Mouse (Mus musculus) forebrain, embryonic 10.5 days (tissue): ENCODE measurements at regions not wholly inside any gene's neighbourhood (a gene's known extent, or its start where the extent isn't known, plus 50 kb on each side); places are given as distances from the start of the nearest gene placed in this dataset.
A peak's percentile ranks its signal among the peaks of the same experiment; 100 is the strongest.
"Not testable (repeated sequence)": the region's sequence is repeated elsewhere in the genome, so short reads cannot be mapped to it uniquely, and the experiment has no call there.

ENCODE experiments used
- DNase-seq: peaks from one replicate; pipeline ENCODE4 v3.0.0-alpha.2; 2017; ENCODE audit warnings: low spot score; ENCODE audit errors: extremely low spot score
- H3K27ac ChIP-seq: fragments of 300-500 bp; sonication (generic); 2 replicates; pipeline ENCODE4 v1.5.1; 2016; ENCODE audit warnings: mild to moderate bottlenecking
- H3K27me3 ChIP-seq: fragments of 300-500 bp; sonication (generic); 2 replicates; pipeline ENCODE4 v1.6.1; 2016; ENCODE audit warnings: mild to moderate bottlenecking; ENCODE audit not compliant: poor library complexity, severe bottlenecking
- H3K36me3 ChIP-seq: fragments of 300-500 bp; sonication (generic); replicated peaks from 2 replicates; pipeline ENCODE4 v1.6.1; 2016; ENCODE audit warnings: mild to moderate bottlenecking, moderate library complexity
- H3K4me1 ChIP-seq: fragments of 300-500 bp; sonication (generic); 2 replicates; pipeline ENCODE4 v1.6.1; 2016
- H3K4me3 ChIP-seq: fragments of 300-500 bp; sonication (generic); 2 replicates; pipeline ENCODE4 v1.5.1; 2016; ENCODE audit warnings: mild to moderate bottlenecking, moderate library complexity
- H3K9me3 ChIP-seq: fragments of 300-500 bp; sonication (generic); 2 replicates; pipeline ENCODE4 v1.6.1; 2016; ENCODE audit warnings: mild to moderate bottlenecking, moderate library complexity
- WGBS: fragments of 180-500 bp; shearing (Covaris S2); methylation state at CpG from one replicate; pipeline ENCODE4 v1.1.7; 2016; 5-methylcytosine and 5-hydroxymethylcytosine counted together

GRCm38 (mm10) chr8:15670722-15671121 is 624.8 kb upstream of the BB014433 start:
- peaks cover 8% of the 10 kb centered on the region for H3K4me1 ChIP-seq
- no peaks in the 10 kb centered on the region for H3K9me3 ChIP-seq
- H3K36me3 ChIP-seq: no peaks in the 10 kb centered on the region
- no peaks in the 10 kb centered on the region for H3K27me3 ChIP-seq
- 0 out of 2 replicates have a peak overlapping the region, but pooled peaks have one; percentile 15 for H3K27ac ChIP-seq
- WGBS: 55% methylated on average over 10 of the region's 10 CpGs
- peak; percentile 15 for DNase-seq
- no peak overlapping the region for H3K4me3 ChIP-seq

- no peak for DNase-seq
- H3K4me3 ChIP-seq: no peak overlapping the region
- peaks cover 8% of the 10 kb centered on the region for H3K4me1 ChIP-seq
- H3K27me3 ChIP-seq: no peaks in the 10 kb centered on the region
- no peak overlapping the region for H3K27ac ChIP-seq
- H3K9me3 ChIP-seq: no peaks in the 10 kb centered on the region
- no peaks in the 10 kb centered on the region for H3K36me3 ChIP-seq
- 91% methylated on average over 5 of the region's 5 CpGs for WGBS
These were observed 624.4 kb upstream of the BB014433 start for GRCm38 (mm10) chr8:15670298-15670697.

- no peak for DNase-seq
- H3K4me1 ChIP-seq: peaks cover 8% of the 10 kb centered on the region
- H3K27me3 ChIP-seq: no peaks in the 10 kb centered on the region
- H3K9me3 ChIP-seq: no peaks in the 10 kb centered on the region
- H3K27ac ChIP-seq: no peak overlapping the region
- WGBS: 92% methylated on average over 3 of the region's 3 CpGs
- H3K4me3 ChIP-seq: no peak overlapping the region
- H3K36me3 ChIP-seq: no peaks in the 10 kb centered on the region
These were observed 623.6 kb upstream of the BB014433 start for GRCm38 (mm10) chr8:15669515-15669914.

- Histone ChIP-seq H3K9me3 (no peaks in the 10 kb centered on the region), H3K4me3 (no peak overlapping the region), H3K36me3 (no peaks in the 10 kb centered on the region), H3K27ac (no peak overlapping the region), H3K27me3 (no peaks in the 10 kb centered on the region), H3K4me1 (no peaks in the 10 kb centered on the region)
- WGBS: 82% methylated on average over 1 of the region's 1 CpGs
- DNase-seq: no peak
These were observed 614.7 kb upstream of the BB014433 start for GRCm38 (mm10) chr8:15660602-15661001.

GRCm38 (mm10) chr8:15634769-15635366 is 589.0 kb upstream of the BB014433 start:
- H3K9me3 ChIP-seq: peaks cover 8% of the 10 kb centered on the region; the same call in 1 of the 2 replicates
- H3K36me3 ChIP-seq: no peaks in the 10 kb centered on the region
- WGBS: 90% methylated on average over 4 of the region's 4 CpGs
- DNase-seq: no peak
- H3K4me1 ChIP-seq: no peaks in the 10 kb centered on the region
- no peaks in the 10 kb centered on the region for H3K27me3 ChIP-seq
- H3K4me3 ChIP-seq: no peak overlapping the region
- H3K27ac ChIP-seq: no peak overlapping the region

GRCm38 (mm10) chr8:15628584-15628983 is 582.7 kb upstream of the BB014433 start:
- no peaks in the 10 kb centered on the region for H3K27me3 ChIP-seq
- H3K4me3 ChIP-seq: no peak overlapping the region
- WGBS: 90% methylated on average over 2 of the region's 2 CpGs
- H3K27ac ChIP-seq: no peak overlapping the region
- H3K4me1 ChIP-seq: no peaks in the 10 kb centered on the region
- H3K9me3 ChIP-seq: peaks cover 8% of the 10 kb centered on the region; the same call in 1 of the 2 replicates
- H3K36me3 ChIP-seq: no peaks in the 10 kb centered on the region
- no peak for DNase-seq

- not testable (repeated sequence) for H3K4me3 ChIP-seq, H3K9me3 ChIP-seq, H3K36me3 ChIP-seq, DNase-seq, H3K27me3 ChIP-seq, H3K4me1 ChIP-seq, H3K27ac ChIP-seq
- 91% methylated on average over 31 of the region's 31 CpGs for WGBS
These were observed 577.9 kb upstream of the BB014433 start for GRCm38 (mm10) chr8:15623602-15624392.

- H3K36me3 ChIP-seq: no peaks in the 10 kb centered on the region
- WGBS: 83% methylated on average over 8 of the region's 8 CpGs
- DNase-seq: no peak
- no peaks in the 10 kb centered on the region for H3K9me3 ChIP-seq
- no peak overlapping the region for H3K27ac ChIP-seq
- H3K4me1 ChIP-seq: peaks cover 11% of the 10 kb centered on the region; the same call in 1 of the 2 replicates
- no peak overlapping the region for H3K4me3 ChIP-seq
- H3K27me3 ChIP-seq: no peaks in the 10 kb centered on the region
These were observed 564.3 kb upstream of the BB014433 start for GRCm38 (mm10) chr8:15610217-15610616.

GRCm38 (mm10) chr8:15607598-15608215 is 561.8 kb upstream of the BB014433 start:
- Histone ChIP-seq H3K27ac (no peak overlapping the region), H3K9me3 (no peaks in the 10 kb centered on the region), H3K4me3 (no peak overlapping the region), H3K36me3 (no peaks in the 10 kb centered on the region), H3K27me3 (no peaks in the 10 kb centered on the region), H3K4me1 (peaks cover 11% of the 10 kb centered on the region; the same call in 1 of the 2 replicates)
- no peak for DNase-seq
- WGBS: 47% methylated on average over 7 of the region's 7 CpGs

GRCm38 (mm10) chr8:15601531-15601930 is 555.7 kb upstream of the BB014433 start:
- no peaks in the 10 kb centered on the region for H3K9me3 ChIP-seq
- WGBS: 77% methylated on average over 4 of the region's 4 CpGs
- H3K27ac ChIP-seq: no peak overlapping the region
- no peak for DNase-seq
- H3K27me3 ChIP-seq: no peaks in the 10 kb centered on the region
- H3K4me1 ChIP-seq: no peaks in the 10 kb centered on the region
- no peaks in the 10 kb centered on the region for H3K36me3 ChIP-seq
- H3K4me3 ChIP-seq: no peak overlapping the region

- Histone ChIP-seq H3K9me3 (no peaks in the 10 kb centered on the region), H3K4me1 (peaks cover 9% of the 10 kb centered on the region; the same call in 1 of the 2 replicates), H3K36me3 (no peaks in the 10 kb centered on the region), H3K4me3 (no peak overlapping the region), H3K27ac (no peak overlapping the region), H3K27me3 (no peaks in the 10 kb centered on the region)
- WGBS: 78% methylated on average over 6 of the region's 6 CpGs
- no peak for DNase-seq
These were observed 547.2 kb upstream of the BB014433 start for GRCm38 (mm10) chr8:15593106-15593505.

- no peak for DNase-seq
- Histone ChIP-seq H3K9me3 (no peaks in the 10 kb centered on the region), H3K4me3 (no peak overlapping the region), H3K4me1 (peaks cover 4% of the 10 kb centered on the region; the same call in 1 of the 2 replicates), H3K36me3 (no peaks in the 10 kb centered on the region), H3K27ac (no peak overlapping the region), H3K27me3 (no peaks in the 10 kb centered on the region)
- WGBS: 54% methylated on average over 5 of the region's 5 CpGs
These were observed 537.9 kb upstream of the BB014433 start for GRCm38 (mm10) chr8:15583782-15584181.

- WGBS: 92% methylated on average over 5 of the region's 5 CpGs
- no peaks in the 10 kb centered on the region for H3K4me1 ChIP-seq
- no peaks in the 10 kb centered on the region for H3K36me3 ChIP-seq
- H3K27ac ChIP-seq: no peak overlapping the region
- no peak overlapping the region for H3K4me3 ChIP-seq
- no peak for DNase-seq
- no peaks in the 10 kb centered on the region for H3K9me3 ChIP-seq
- no peaks in the 10 kb centered on the region for H3K27me3 ChIP-seq
These were observed 524.2 kb upstream of the BB014433 start for GRCm38 (mm10) chr8:15570091-15570490.
